In the genomic region with DNA sequence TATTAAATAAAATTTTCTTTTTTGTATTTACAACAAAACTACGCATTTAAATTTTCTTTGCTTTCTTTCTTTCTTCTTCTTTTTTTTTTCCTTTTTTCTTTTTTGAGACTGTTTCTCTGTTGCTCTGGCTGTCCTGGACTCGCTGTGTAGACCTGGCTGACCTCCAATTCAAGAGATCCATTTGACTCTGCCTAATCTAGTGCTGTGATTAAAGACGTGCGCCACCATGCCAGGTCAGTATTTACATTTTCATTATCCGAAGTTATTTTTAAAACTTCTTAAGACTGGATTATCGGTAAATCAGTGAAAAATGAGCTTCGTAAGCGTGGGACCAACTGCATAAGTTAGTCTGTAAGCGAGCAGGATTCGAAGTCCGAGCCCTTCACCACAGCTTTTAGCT, we compare ENCODE assay signal across 8 mouse cellular contexts. TPM values are rescaled to one million over a fixed set of nuclear protein-coding genes. Genes with fewer than 3 reads are reported as not detected.
DNase-seq lines count a peak whose midpoint lies in the region; ATAC-seq and TF ChIP-seq lines count a peak whose summit lies in the region.

No protein-coding gene starts in this region.

- no peak for DNase-seq in heart, adult 2 months
- DNase-seq in heart, adult 8-10 months (ENCODE audit: low spot score), result no peak
- no peak for DNase-seq in T-cell, adult 2 months (ENCODE audit: low spot score)
- DNase-seq in embryo, embryonic 10 days (ENCODE audit: low spot score), result no peak

- H3K27ac ChIP-seq in heart, adult 2 months, result peak overlapping the region; percentile 93
- peak overlapping the region; percentile 69 for H3K27ac ChIP-seq in embryonic fibroblast, embryonic 13.5 days (ENCODE audit: insufficient read depth, low read length)
- H3K27ac ChIP-seq in limb, embryonic 13.5 days, result peak overlapping the region; percentile 81
- peak overlapping the region; percentile 92 for H3K27ac ChIP-seq in small intestine, adult 2 months (ENCODE audit: insufficient read depth, low read depth, low read length)

- H3K4me3 ChIP-seq in heart, adult 2 months, result peak overlapping the region; percentile 95
- peak overlapping the region; percentile 97 for H3K4me3 ChIP-seq in E14TG2a.4 (replicated peaks; ENCODE audit: low read length)
- peak overlapping the region; percentile 98 for H3K4me3 ChIP-seq in embryonic fibroblast, embryonic 13.5 days (ENCODE audit: insufficient read depth, low read length)
- H3K4me3 ChIP-seq in limb, embryonic 13.5 days, result peak overlapping the region; percentile 89
- H3K4me3 ChIP-seq in small intestine, adult 2 months (ENCODE audit: low read depth, low read length), result peak overlapping the region; percentile 85

- peaks cover 15% of the 10 kb centered on the region for H3K36me3 ChIP-seq in heart, adult 2 months (ENCODE audit: control insufficient read depth, insufficient read depth, low read length)
- H3K36me3 ChIP-seq in E14TG2a.4 (ENCODE audit: insufficient read depth, low read length), result peaks cover 17% of the 10 kb centered on the region
- no peaks in the 10 kb centered on the region; the same call in 1 of the 2 replicates for H3K36me3 ChIP-seq in limb, embryonic 13.5 days
- H3K36me3 ChIP-seq in small intestine, adult 2 months (ENCODE audit: control insufficient read depth, insufficient read depth, low read length), result no peaks in the 10 kb centered on the region

- H3K9ac ChIP-seq in heart, adult 2 months (ENCODE audit: low read depth, low read length), result peak overlapping the region; percentile 96
- H3K9ac ChIP-seq in limb, embryonic 13.5 days, result peak overlapping the region; percentile 93

- H3K27me3 ChIP-seq in heart, adult 2 months (ENCODE audit: control insufficient read depth, insufficient read depth, low read length), result no peaks in the 10 kb centered on the region
- no peaks in the 10 kb centered on the region for H3K27me3 ChIP-seq in E14TG2a.4 (ENCODE audit: insufficient read depth, low read length)
- H3K27me3 ChIP-seq in limb, embryonic 13.5 days, result no peaks in the 10 kb centered on the region
- H3K27me3 ChIP-seq in small intestine, adult 2 months (ENCODE audit: control insufficient read depth, insufficient read depth, low read length), result no peaks in the 10 kb centered on the region

- peaks cover 4% of the 10 kb centered on the region for H3K79me2 ChIP-seq in heart, adult 2 months (replicated peaks; ENCODE audit: control insufficient read depth, insufficient read depth, low read length)

- intact Hi-C loops in heart, adult 2 months (cut with DNase I), result loop anchor here (1.0 kb wide), 1 partner anchor 90 kb away; no protein-coding TSS in a partner anchor

- H3K4me2 ChIP-seq in limb, embryonic 13.5 days (replicated peaks), result peak overlapping the region; percentile 78

- no peaks in the 10 kb centered on the region for H3K9me3 ChIP-seq in E14TG2a.4 (ENCODE audit: low read length)
- no peaks in the 10 kb centered on the region for H3K9me3 ChIP-seq in limb, embryonic 13.5 days

- TF ChIP-seq EP300 in heart, adult 2 months (IDR thresholded peaks at IDR 0.05; ENCODE audit: insufficient read depth, low read depth, low read length), result no peak

- TF ChIP-seq POLR2A in heart, adult 2 months (IDR thresholded peaks at IDR 0.05; ENCODE audit: insufficient read depth, low read depth, low read length), result no peak
- TF ChIP-seq POLR2A in embryonic fibroblast, embryonic 13.5 days (IDR thresholded peaks at IDR 0.05; ENCODE audit: low read depth, low read length), result no peak
- no peak for TF ChIP-seq POLR2A in small intestine, adult 2 months (IDR thresholded peaks at IDR 0.05; ENCODE audit: low read depth, low read length)

- ATAC-seq in limb, embryonic 13.5 days (ENCODE audit: low FRiP score, low read depth), result no peak

- no peak for TF ChIP-seq CTCF in heart, adult 2 months (IDR thresholded peaks at IDR 0.05)
- TF ChIP-seq CTCF in E14TG2a.4 (conservative IDR thresholded peaks at IDR 0.05; ENCODE audit: low read length), result no peak
- TF ChIP-seq CTCF in embryonic fibroblast, embryonic 13.5 days (IDR thresholded peaks at IDR 0.05; ENCODE audit: borderline replicate concordance, insufficient read depth, low read length), result no peak
- TF ChIP-seq CTCF in small intestine, adult 2 months (IDR thresholded peaks at IDR 0.05; ENCODE audit: extremely low read depth, insufficient read length, insufficient replicate concordance, low read depth, low read length), result no peak

- WGBS in heart, adult 2 months, result 2% methylated on average over 11 of the region's 11 CpGs
- WGBS in limb, embryonic 13.5 days, result under 1% methylated on average over 11 of the region's 11 CpGs
- 1% methylated on average over 11 of the region's 11 CpGs for WGBS in small intestine, adult 2 months

- peaks cover 2% of the 10 kb centered on the region; the same call in 1 of the 2 replicates for H3K4me1 ChIP-seq in heart, adult 2 months (ENCODE audit: control insufficient read depth, insufficient read depth, low read length)
- peaks cover 44% of the 10 kb centered on the region for H3K4me1 ChIP-seq in E14TG2a.4 (replicated peaks; ENCODE audit: low read depth, low read length)
- no peaks in the 10 kb centered on the region for H3K4me1 ChIP-seq in embryonic fibroblast, embryonic 13.5 days (ENCODE audit: control insufficient read depth, insufficient read depth, low read length)
- peaks cover 32% of the 10 kb centered on the region for H3K4me1 ChIP-seq in limb, embryonic 13.5 days
- H3K4me1 ChIP-seq in small intestine, adult 2 months (ENCODE audit: control insufficient read depth, insufficient read depth, insufficient read length, low read length), result 0 out of 2 replicates have a peak, but pooled peaks cover 2% of the 10 kb centered on the region

RNA-seq across cellular contexts. Expression of gene Srsf11, which starts 0.6 kb away (rescaled TPM):
- 10 to 100 TPM; 32.4 to 36.9 TPM for total RNA-seq in heart, adult 2 months (2021)
- polyA plus RNA-seq in heart, adult 2 months (2012; rRNA removed), result 114 and 175 TPM in 2 replicates
- total RNA-seq in heart, adult 8-10 months (2022), result 10 to 100 TPM; 32.2 to 45.6 (median 37.9) TPM
- polyA plus RNA-seq in embryonic fibroblast, embryonic 13.5 days (2011; ENCODE audit: insufficient read length, low read depth, missing spikeins), result 227 and 267 TPM in 2 replicates
- polyA plus RNA-seq in limb, embryonic 13.5 days (2015; fragmentation: Nextera tagmentation; extraction: Ambion mirVana), result 341 and 348 TPM in 2 replicates
- 99.7 and 175 TPM in 2 replicates for polyA plus RNA-seq in small intestine, adult 2 months (2012; rRNA removed)

RNA-seq across cellular contexts. Expression of gene Lrrc40, which starts 0.6 kb away (rescaled TPM):
- 10 to 100 TPM in 1 of 2 experiments, 1 to 10 TPM in 1; 9.5 to 10.4 TPM for total RNA-seq in heart, adult 2 months (2021)
- polyA plus RNA-seq in heart, adult 2 months (2012; rRNA removed), result 4.2 and 7.8 TPM in 2 replicates
- 10 to 100 TPM in 3 of 4 experiments, 1 to 10 TPM in 1; 9.5 to 12.8 (median 11.5) TPM for total RNA-seq in heart, adult 8-10 months (2022)
- polyA plus RNA-seq in embryonic fibroblast, embryonic 13.5 days (2011; ENCODE audit: insufficient read length, low read depth, missing spikeins), result 39.1 and 63.1 TPM in 2 replicates
- 63.0 TPM in 2 replicates for polyA plus RNA-seq in limb, embryonic 13.5 days (2015; fragmentation: Nextera tagmentation; extraction: Ambion mirVana)
- polyA plus RNA-seq in small intestine, adult 2 months (2012; rRNA removed), result 0.95 and 1.4 TPM in 2 replicates
